Mouse (Mus musculus) embryo, embryonic 10.5 days (tissue): ENCODE measurements around the gene Kirrel3.

Experiments used
- DNase-seq: peaks from one replicate; pipeline ENCODE4 v3.0.0-alpha.2; 2015; ENCODE audit warnings: low spot score

Gene Kirrel3

DNA sequence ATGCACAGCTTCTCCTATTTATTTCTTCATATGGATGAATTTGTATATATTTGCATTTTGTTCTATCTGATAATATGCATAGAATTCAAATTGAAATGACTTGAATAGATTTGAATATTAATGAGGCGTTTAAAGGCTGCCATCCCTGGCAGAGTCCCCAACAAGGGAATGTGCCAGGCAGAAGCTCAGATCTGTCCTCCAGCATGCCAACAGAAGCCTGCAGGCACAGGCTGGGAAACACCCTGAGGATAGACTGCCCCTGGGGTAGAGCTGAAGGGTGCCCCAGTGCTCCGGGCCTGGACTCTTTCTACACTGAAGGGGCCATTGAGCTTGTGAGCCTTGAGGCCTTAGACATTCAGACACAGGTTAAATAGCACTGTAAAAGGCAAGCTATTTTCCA, 21.5 kb downstream of the Kirrel3 start:
- DNase-seq, result no peak

DNA sequence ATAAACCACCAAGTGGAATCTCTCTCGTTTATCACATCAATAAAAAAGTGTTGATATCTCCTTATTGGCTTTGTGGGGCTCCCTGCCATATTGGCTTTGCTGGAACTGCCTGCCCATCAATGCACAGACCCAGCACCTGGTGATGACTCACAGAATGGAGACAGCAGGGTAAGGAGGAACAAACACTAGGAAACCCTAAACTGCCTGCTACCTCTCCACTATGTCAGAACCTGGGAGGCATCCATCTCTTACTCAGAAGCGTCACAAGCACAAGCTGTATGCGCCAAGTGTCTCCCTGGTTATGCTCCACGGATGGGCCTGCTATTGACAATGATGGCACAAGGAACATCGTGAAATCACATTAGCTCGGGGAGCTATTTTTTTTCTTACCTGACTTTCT, 33.2 kb downstream of the Kirrel3 start:
- DNase-seq, result no peak

DNA sequence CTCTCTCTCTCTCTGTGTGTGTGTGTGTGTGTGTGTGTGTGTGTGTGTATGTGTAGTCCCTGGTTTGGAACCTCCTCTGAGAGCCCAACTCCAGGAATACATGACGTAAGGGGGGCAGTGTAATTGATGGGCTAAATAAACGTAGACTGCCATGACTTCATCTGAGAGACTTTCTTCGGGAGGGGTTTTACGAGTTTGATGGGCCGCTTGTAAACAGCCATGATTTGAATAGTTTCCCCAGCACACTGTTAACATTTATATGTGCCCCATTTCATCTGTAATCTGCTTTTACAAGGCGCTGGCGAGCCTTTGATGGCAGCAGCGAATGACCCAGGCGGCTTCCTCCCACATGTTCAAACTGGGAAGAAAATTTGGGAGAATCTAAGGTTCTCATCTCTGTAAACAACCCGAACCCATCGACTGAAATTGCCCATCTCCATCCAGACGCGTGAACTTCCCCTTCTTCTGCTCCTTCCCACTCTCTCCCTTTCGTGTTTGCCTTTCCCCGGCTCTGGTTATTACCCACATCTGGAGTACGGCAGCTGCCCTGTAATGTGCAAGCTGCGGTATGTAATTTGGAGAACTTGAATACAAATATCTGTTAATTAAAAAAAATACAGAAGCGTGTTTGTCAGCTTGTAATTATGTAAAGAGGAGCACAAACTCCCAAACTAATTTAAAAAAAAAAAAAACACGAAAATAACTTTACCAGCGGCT, 34.7 kb downstream of the Kirrel3 start:
- no peak for DNase-seq

DNA sequence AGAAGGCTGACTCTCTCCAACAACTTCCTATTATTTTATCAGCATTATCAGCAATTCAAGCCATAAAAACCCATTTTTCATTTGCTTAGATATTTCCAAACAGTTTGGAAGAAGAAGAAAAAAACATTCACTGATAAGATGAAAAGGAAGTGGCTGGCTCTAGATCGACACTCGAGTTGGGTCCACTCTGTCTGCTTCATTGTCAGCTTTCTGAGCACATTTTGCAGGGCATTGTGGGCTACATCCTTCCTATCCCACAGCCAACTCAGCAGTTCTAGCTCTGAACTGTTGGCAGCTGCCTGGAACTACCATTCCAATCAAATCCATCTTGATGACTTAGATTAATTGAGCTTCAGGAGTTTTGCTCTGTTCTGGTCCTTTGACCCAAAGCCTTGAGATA, 40.0 kb downstream of the Kirrel3 start:
- no peak for DNase-seq

DNA sequence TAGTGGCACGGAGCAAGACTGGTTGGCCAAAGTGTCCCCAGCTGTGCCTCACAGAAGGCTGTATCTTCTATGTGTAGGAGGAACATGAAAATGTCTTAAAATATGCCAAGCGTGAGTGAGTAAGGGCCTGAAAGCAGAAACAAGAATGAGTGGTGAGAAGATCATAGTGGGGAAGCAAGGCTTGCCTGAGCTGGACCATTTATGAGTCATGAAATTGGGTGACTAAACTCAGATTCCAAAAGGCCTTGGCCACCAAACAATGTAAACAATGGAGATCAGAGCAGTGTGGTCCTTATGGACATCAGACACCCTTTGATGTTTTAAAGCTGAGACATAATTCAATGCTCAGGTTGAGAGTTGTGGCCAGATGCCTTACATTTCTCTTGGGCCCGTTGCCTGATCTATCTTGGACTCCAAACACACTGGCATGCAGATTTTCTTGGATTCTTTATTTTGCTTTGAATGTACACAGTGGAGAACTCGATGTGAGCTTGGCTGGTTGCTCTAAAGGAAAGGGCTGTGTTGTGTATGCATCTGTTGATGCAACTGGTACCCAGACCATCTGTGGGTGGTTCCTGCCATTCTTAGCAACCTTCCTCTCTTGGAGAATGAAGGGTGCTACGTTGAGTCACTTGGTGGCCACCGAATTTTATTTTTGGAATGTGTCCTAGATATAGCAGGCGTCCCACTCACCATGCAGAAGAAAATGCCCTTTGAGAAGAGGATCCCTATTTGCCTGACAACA, 53.1 kb downstream of the Kirrel3 start:
- no peak for DNase-seq

DNA sequence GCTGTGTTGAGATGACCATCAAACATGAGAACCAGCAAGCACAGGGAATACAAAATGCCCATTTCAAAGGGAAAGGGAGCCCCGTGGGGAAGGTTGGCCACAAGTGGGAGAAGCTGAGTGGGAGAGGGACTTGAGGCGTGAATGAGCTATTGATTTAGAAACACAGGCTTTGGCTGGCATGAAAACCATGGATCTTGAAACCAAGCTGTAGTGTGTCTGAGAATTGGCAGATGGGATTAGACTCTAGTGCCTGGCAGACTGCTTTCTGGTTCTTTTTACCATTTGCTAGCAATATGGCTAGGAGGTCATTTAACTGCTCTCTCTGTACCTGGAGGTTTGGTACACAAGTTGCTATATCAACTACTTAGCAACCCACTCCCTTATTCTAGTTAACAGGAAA, 56.2 kb downstream of the Kirrel3 start:
- no peak for DNase-seq

DNA sequence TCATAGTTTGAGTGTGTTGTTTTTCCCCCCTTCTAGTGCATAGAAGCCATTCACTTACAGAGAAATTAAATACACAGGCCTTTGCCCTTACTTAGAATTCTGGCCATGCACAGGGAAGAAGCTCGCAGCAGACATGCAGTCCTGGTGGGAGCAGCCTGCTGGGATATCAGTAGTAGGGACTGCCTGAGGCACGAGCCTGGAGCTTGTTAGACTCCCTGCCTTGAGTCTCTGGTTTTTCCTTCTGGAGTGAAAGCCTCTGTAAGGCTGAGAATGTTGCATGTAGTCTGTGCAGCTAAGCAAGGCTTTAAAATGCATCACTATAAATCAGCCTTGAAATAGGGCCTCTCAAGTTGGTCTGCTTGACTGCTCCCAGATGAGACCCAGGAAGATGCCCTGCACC, 70.0 kb downstream of the Kirrel3 start:
- DNase-seq, result no peak

DNA sequence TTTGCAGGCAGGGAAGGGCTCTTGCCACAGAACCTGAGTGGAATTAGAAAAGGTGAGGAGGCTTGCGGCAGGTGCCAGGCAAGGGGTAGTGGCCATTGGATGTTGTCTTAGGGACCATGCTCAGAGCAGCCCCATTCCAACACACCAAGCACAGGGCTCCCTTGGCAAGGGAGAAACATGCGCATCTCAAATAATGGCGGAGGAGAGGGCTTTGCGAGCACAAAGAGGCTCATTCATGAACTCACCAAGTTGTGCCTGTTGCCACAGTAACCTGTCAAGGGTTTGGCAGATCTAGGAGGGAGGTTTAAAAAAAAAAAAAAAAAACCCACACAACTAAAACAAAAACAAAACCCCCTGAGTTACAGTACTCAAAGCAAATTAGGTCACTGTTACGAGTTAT, 72.2 kb downstream of the Kirrel3 start:
- DNase-seq, result peak; percentile 68

DNA sequence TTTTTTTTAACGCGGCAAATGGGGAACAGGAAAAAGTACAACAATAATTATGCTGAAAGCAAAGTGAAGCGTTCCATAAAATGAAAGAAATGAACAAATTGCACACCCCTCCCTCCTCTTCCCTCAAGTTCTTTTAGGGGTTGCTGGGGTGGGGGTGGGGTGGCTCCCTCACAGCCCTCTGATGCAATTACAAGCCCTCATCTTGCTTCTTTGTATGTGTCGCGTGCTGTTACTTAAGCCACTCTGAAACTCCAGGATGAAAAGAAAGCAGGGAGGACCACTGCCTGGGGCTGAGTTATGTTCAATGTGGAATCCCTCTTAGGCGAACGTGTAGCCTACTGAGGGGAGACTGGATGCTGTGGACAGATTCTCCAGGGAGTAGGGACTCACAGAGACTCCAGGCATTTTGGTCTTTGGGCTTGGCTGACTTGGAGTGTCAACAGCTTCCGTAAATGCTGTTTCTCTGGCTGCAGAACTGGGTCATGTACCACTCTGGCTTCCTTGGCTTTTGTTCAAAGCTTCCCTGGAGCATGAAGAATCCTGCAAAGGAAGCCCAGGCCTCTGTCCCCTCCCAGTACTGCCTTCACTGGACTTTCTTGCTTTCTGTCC, 72.7 kb downstream of the Kirrel3 start:
- DNase-seq, result peak; percentile 52

DNA sequence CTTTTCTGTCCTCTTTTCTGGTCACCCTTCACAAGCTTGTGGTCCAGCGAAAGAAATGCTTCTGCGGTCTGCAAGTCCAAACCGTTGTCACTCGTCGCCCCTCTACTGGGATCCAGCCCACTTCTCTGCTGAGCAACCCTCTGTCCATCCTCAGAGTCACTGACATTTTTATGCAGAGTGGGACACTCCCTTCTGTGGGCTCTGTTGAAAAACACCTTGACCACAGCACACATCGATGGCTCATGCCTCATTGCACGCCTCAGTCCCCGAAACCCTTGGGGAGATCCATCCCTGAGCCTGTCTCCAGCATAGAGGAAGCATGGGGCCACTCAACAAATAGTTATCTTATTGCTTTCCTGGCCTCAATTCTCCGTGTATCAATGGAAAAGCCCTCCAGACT, 73.4 kb downstream of the Kirrel3 start:
- no peak for DNase-seq

DNA sequence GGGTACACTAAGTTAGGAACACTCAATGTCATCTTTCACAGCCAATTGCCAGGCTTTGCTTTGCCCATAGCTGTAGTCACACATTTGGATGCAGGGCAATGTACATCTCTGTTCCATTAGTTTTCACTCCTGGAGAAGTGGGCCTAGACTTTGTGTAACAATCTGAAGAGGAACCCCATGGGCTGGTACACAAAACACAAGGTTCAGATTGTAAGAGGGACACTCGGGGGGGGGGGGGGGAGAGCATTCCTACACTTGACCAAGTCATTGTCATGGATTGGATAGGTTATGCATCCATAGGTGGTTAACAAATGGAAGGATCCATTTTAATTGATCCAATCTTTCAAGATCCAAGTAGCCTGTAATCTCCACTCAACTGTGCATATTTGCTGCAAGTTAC, 75.6 kb downstream of the Kirrel3 start:
- no peak for DNase-seq

DNA sequence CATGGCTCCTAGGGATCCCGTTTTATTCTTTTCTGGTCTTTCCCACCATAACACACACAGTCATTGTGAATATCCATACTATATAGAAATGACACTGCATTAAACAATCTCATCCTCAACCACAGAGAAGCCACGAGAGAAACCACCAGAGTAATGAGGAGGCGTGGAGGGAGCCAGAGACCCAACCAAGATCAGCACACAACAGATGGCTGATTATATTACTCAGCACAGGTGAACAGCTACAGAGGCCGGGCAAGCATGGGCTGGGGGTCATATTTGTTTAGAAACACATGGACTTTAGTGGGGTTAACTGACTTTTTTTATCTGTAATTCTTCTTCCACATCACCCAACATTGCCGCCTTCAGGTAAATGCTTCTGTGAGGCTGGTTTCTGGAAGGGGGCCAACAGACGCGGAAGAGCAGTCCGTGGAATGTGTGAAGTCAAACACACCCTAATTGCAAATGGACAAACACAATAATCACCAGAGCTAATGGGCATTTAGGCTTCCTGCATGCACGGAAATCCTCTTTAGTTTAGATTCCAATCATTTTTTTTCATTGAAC, 76.8 kb downstream of the Kirrel3 start:
- DNase-seq, result no peak

DNA sequence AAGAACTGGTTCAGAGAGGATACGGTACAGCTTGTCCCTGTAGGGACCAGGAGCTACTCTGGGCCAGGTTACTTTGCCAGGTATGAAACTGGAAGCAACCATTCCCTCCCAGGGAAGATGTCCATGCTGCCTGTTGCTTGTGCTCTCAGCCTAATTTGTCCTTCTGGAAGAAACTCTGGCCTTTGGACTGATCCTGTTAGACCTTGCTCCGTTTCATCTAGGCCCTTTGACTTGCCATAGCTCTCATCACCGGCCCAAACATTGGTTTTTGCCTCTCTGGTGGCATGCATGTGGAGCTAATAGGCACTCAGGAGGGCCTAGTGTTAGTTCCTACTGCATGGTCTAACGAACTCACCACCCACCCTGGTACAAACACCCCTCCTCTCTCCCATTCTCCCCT, 88.2 kb downstream of the Kirrel3 start:
- DNase-seq, result no peak

DNA sequence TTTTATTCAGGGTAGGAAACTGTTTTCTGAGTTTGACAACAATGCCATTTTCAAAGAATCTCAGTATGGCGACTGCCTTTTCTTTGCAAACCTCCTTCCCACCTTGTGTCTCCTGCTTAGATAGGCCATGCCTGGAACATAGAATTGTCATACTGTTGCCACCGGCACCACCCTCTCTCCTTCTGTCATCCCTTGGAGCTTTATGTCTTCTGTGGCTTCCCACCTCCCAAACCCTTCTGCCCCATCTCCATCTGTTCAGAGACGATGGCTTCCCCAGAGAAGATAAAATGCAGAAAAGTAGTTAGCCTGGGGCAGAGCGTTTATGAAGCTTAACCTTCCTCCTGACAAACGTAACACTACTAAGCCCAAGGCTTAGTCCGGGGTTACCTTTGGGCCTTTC, 88.9 kb downstream of the Kirrel3 start:
- DNase-seq, result no peak

DNA sequence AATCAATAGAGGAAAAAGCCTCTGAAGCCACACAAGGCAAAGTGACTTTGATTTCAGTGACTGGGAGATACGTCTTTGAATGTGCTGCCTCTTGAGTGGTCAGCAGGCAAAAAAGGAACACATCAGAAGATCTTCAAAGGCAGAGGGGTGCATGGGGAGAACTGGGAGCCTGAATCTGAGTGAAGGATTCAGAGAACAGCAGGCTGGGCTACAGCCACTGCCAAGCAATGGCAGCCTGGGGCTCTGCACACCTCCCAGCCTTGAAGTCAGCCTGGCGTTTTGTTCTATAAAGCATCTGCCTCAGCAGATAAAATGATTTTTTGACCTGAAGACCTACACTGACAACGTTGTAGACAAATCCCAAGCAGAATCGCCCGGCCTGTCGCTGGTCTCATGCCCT, 93.5 kb downstream of the Kirrel3 start:
- DNase-seq, result no peak

DNA sequence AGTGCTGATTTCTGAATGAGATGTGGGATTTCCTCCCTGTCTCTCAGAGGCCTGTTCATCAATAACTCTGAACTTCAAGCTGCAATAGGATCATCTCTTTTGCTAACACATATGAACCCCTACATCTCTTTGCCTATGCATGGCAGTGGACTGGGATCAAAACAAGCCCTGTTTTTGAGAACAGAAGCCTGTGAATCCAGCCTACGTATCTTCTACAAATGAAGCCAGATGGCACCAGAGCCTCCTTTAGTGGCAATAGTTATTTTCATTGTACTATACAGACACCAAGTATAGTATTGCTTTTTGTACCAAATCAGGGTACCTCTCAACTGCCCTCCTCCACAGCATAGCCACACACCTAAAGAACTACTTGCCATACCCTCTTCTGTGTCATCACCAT, 94.4 kb downstream of the Kirrel3 start:
- no peak for DNase-seq

DNA sequence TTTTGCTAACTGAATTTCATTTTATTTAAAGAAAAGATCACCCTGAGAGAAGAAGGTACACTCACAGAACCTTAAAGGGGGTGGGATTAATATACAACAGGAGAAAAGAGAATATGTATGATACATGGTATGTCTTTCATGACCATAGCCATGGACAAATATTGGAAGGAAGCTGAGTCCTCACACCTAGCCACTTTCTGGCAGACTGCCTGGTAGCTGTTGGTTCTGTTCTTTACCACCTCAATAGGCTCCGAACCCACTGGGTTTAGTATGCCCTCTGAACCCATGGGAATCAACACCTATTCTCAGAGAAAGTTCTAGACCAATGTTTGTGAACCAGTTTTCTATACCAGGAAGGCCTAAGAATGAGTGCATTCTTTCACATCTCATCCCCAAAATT, 96.8 kb downstream of the Kirrel3 start:
- DNase-seq, result no peak

DNA sequence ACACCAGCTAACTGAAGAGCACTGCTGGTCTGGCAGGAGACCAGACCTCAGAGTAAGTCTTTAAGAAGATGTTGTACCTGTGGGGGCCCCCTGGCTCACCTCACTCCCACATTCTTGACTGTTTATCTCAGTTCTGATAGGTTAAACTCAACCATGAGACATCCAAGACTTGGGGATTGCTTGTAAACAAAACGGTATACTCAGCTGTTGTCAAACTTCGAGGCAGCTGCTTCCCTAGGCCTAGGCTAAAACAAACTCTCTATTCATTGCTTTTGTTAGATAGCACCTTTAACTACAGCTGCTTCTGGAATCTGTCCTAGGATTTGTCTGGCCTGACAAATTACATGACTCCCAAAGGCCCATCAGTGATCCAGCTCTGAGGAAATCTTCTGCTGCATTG, 99.8 kb downstream of the Kirrel3 start:
- DNase-seq, result no peak

DNA sequence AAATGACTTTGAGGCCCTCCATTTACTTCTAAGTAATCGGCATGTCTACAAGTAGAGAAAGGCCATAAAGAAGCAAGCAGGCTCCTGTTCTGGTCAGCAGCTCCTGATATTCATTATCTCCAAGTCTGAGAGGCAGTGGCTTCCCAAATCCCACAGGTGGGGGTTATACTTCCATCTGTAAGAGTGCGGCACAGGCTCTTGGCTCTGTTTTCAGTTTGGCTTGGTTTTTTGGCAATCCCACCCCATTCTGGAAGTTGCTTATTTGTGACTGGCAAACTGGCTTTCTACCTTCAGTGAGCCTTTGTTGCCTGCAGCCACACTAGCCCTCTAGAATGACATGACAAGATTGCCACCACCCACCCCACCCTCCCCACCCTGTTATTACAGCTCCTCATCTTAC, 100.4 kb downstream of the Kirrel3 start:
- no peak for DNase-seq

DNA sequence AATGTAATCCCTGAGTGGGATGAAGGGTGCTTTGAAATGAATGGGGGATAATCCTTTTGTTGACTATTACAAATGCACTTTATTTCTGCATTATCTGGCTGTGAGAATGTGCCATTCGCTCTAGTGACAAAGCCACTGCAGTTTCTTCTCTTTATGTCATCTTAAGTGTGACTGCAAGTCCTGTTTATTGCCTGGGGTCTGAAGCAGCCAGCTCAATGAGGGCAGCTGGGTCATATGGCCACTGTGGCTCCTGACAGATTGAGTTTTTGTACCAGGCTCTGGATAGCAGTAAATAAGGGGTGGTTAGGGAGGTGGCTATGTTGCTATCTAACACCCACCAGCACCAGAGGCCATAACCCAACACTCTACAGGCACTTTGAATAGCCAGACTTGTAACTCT, 104.1 kb downstream of the Kirrel3 start:
- DNase-seq, result no peak

DNA sequence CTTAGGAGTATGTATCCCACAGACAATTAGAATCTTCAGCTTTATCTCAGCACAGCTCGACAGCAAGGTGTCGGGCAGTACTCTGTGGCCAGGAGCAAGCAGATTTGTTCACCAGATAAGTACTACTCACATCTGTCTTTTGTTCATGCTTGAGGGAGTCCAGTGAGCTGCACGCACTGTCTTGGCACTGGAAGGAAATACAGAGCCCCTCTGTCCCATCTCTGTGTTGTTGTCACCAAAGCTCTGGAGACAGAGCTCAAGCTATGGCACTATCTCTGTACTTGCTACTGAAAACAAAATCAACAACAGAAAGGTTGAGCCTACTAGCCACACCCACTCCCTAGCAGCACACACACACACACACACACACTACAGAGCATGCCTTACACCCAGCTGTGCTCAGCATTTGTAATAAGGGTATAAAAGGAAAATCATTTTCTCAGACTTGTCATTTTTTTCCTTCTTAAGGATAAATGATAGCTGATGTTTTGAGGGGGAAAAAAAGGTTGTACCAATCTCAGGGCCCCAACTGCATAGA, 106.4 kb downstream of the Kirrel3 start:
- DNase-seq, result no peak

DNA sequence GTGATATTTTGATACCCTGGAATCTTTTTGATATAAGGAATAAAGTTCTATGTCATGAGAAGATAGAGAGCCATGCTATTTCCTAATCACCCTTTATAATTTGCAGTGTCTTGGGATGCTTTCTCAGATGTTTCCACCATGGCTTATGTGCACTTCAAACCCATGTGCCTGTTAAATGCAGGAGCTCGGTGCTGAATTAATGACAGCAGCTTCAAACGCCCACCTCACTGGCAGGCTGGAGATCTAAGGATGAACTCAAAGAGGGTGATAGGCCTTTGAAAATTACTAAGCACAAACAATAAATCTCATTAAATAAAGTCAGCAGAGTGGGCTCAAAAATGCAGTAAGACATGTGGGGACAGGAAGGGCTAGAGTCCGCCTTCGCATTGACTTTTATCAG, 108.2 kb downstream of the Kirrel3 start:
- DNase-seq, result no peak

DNA sequence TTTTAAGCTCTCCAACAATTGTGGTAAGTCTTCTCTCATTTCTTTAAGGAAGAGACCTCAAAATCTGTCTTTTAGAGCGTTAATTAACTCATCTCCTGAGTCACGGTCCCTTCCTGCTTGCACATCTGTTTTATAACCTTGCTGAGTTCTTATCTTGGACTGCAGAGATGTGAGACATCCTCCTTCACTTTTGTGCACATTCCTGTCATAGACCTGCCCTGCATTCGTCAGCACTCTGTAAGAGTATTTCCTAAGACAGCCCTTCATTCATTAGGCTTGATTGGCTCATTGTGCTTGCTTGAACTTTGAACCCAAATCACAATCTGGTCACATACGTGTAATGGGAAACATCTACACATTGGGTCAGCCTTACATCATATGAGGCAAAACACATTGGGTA, 114.6 kb downstream of the Kirrel3 start:
- DNase-seq, result no peak
